Mouse (Mus musculus): ENCODE measurements around the gene Tas2r134.

Tas2r134 gene

GRCm38 (mm10) chr2:51657684-51658083 lies 30.4 kb downstream of the Tas2r134 start:
- DNase-seq (ENCODE audit: low read depth): no peak

DNA sequence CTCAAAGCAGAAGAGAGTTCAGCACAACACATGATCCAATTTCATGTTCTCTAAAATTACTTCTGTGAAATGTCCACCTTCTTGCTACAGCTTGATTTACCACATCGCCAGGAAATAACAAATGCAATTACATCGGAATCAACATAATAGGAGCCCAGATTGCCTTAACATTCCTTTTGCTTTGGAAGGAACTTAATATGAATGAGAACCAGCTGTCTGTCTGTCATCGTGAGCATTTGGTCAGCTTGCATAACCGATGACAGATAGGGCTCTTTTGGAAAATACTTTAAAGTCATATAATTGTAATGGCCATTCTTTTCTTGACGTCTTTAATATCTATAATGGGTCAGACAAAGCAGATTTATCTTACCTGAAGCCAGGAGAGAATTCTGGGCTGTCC lies 31.0 kb downstream of the Tas2r134 start:
- DNase-seq (ENCODE audit: low read depth): no peak

- DNase-seq (ENCODE audit: low read depth): no peak
Measured at GRCm38 (mm10) chr2:51674321-51674720, 47.0 kb downstream of the Tas2r134 start.
